Mouse (Mus musculus) stomach, postnatal 0 days (tissue): ENCODE data around the gene Cnot6l. TPM values are rescaled to one million over a fixed set of nuclear protein-coding genes. Genes with fewer than 3 reads are reported as not detected.

ENCODE experiments used
- ATAC-seq: fragments of 200-750 bp; cut with Nextera tagmentation; 2 replicates; pipeline ENCODE4 v1.8.0; 2017; ENCODE audit not compliant: low FRiP score, low TSS enrichment
- DNase-seq: peaks from one replicate; pipeline ENCODE4 v3.0.0-alpha.2; 2016; ENCODE audit warnings: low spot score
- H3K27ac ChIP-seq: fragments of 300-500 bp; sonication (generic); replicated peaks from 2 replicates; pipeline ENCODE4 v1.5.1; 2014; ENCODE audit warnings: mild to moderate bottlenecking, control low read depth
- H3K27me3 ChIP-seq: fragments of 300-500 bp; sonication (generic); 2 replicates; pipeline ENCODE4 v1.6.1; 2014; ENCODE audit warnings: low read length; ENCODE audit not compliant: control insufficient read depth, insufficient read depth
- H3K36me3 ChIP-seq: fragments of 300-500 bp; sonication (generic); 2 replicates; pipeline ENCODE4 v1.6.1; 2014; ENCODE audit warnings: low read length, mixed read lengths; ENCODE audit not compliant: control insufficient read depth, insufficient read depth
- H3K4me1 ChIP-seq: fragments of 300-500 bp; sonication (generic); replicated peaks from 2 replicates; pipeline ENCODE4 v1.6.1; 2014; ENCODE audit warnings: antibody characterized with exemption; ENCODE audit not compliant: control insufficient read depth, insufficient read depth
- H3K4me2 ChIP-seq: fragments of 300-500 bp; sonication (generic); replicated peaks from 2 replicates; pipeline ENCODE4 v1.6.1; 2014; ENCODE audit warnings: low read depth, mild to moderate bottlenecking, control low read depth, moderate library complexity
- H3K4me3 ChIP-seq: fragments of 300-500 bp; sonication (generic); 2 replicates; pipeline ENCODE4 v1.5.1; 2014; ENCODE audit warnings: low read depth, low read length, control low read depth
- H3K9ac ChIP-seq: fragments of 300-500 bp; sonication (generic); 2 replicates; pipeline ENCODE4 v1.6.1; 2014; ENCODE audit warnings: mild to moderate bottlenecking, low read length, control low read depth, mixed read lengths
- H3K9me3 ChIP-seq: fragments of 300-500 bp; sonication (generic); 2 replicates; pipeline ENCODE4 v1.6.1; 2016; ENCODE audit warnings: low read length; ENCODE audit not compliant: control insufficient read depth
- CTCF ChIP-seq: IDR thresholded peaks from 2 replicates; pipeline ENCODE4 v1.5.1; 2016; ENCODE audit warnings: antibody characterized with exemption, low read depth, mild to moderate bottlenecking, moderate library complexity
- EP300 ChIP-seq: optimal IDR thresholded peaks from 2 replicates; pipeline ENCODE3; 2016; ENCODE audit warnings: antibody characterized with exemption
- WGBS: fragments of 180-500 bp; shearing (Covaris S2); extraction: QIAGEN DNeasy Blood & Tissue Kit; methylation state at CpG from one replicate; pipeline ENCODE4 v1.1.7; 2014; 5-methylcytosine and 5-hydroxymethylcytosine counted together
- polyA plus RNA-seq: library from polyadenylated mRNA; unstranded; fragments of >200 nt; fragmentation: Nextera tagmentation; extraction: Ambion mirVana; gene quantifications from 2 replicates; pipeline ENCODE4 v1.2.1, GENCODE M21; 2015

The Cnot6l gene
- polyA plus RNA-seq, 1 experiment from 2014 or later, result 22.9 TPM

GRCm38 (mm10) chr5:96201462-96202154 lies 37.6 kb upstream of the Cnot6l start:
- WGBS, result 57% methylated on average over 10 of the region's 10 CpGs
- no peaks in the 10 kb centered on the region for H3K4me1 ChIP-seq
- H3K36me3 ChIP-seq, result no peaks in the 10 kb centered on the region
- H3K27ac ChIP-seq, result no peak overlapping the region
- no peak overlapping the region for H3K4me2 ChIP-seq
- H3K9me3 ChIP-seq, result no peaks in the 10 kb centered on the region
- TF ChIP-seq EP300 (no peak), CTCF (no peak)
- no peak for DNase-seq
- H3K27me3 ChIP-seq, result no peaks in the 10 kb centered on the region
- ATAC-seq, result no peak
- H3K4me3 ChIP-seq, result no peak overlapping the region
- no peak overlapping the region for H3K9ac ChIP-seq

GRCm38 (mm10) chr5:96200269-96200668 lies 36.3 kb upstream of the Cnot6l start:
- H3K4me3 ChIP-seq, result no peak overlapping the region
- no peaks in the 10 kb centered on the region for H3K9me3 ChIP-seq
- ATAC-seq, result no peak
- H3K36me3 ChIP-seq, result no peaks in the 10 kb centered on the region
- H3K4me1 ChIP-seq, result no peaks in the 10 kb centered on the region
- H3K9ac ChIP-seq, result no peak overlapping the region
- no peak overlapping the region for H3K4me2 ChIP-seq
- no peak for TF ChIP-seq EP300
- no peak for TF ChIP-seq CTCF
- 47% methylated on average over 3 of the region's 3 CpGs for WGBS
- no peak overlapping the region for H3K27ac ChIP-seq
- H3K27me3 ChIP-seq, result no peaks in the 10 kb centered on the region
- no peak for DNase-seq

GRCm38 (mm10) chr5:96198271-96198670 lies 34.3 kb upstream of the Cnot6l start:
- no peak overlapping the region for H3K27ac ChIP-seq
- H3K4me3 ChIP-seq, result no peak overlapping the region
- no peaks in the 10 kb centered on the region for H3K36me3 ChIP-seq
- H3K27me3 ChIP-seq, result no peaks in the 10 kb centered on the region
- H3K9ac ChIP-seq, result no peak overlapping the region
- 66% methylated on average over 6 of the region's 6 CpGs for WGBS
- no peak for ATAC-seq
- TF ChIP-seq CTCF (no peak), EP300 (no peak)
- no peaks in the 10 kb centered on the region for H3K4me1 ChIP-seq
- H3K4me2 ChIP-seq, result no peak overlapping the region
- no peaks in the 10 kb centered on the region for H3K9me3 ChIP-seq
- no peak for DNase-seq

GRCm38 (mm10) chr5:96196547-96197052 lies 32.6 kb upstream of the Cnot6l start:
- no peak for DNase-seq
- H3K4me1 ChIP-seq, result no peaks in the 10 kb centered on the region
- WGBS, result 56% methylated on average over 2 of the region's 2 CpGs
- no peak overlapping the region for H3K4me2 ChIP-seq
- no peaks in the 10 kb centered on the region for H3K27me3 ChIP-seq
- peak; percentile 5; the same call in 1 of the 2 replicates for TF ChIP-seq CTCF
- no peak for TF ChIP-seq EP300
- no peaks in the 10 kb centered on the region for H3K9me3 ChIP-seq
- H3K4me3 ChIP-seq, result no peak overlapping the region
- H3K27ac ChIP-seq, result no peak overlapping the region
- ATAC-seq, result no peak
- H3K9ac ChIP-seq, result no peak overlapping the region
- H3K36me3 ChIP-seq, result no peaks in the 10 kb centered on the region

- ATAC-seq, result no peak
- H3K27ac ChIP-seq, result no peak overlapping the region
- no peaks in the 10 kb centered on the region for H3K4me1 ChIP-seq
- TF ChIP-seq CTCF (no peak), EP300 (no peak)
- H3K27me3 ChIP-seq, result no peaks in the 10 kb centered on the region
- no peak overlapping the region for H3K4me2 ChIP-seq
- H3K36me3 ChIP-seq, result no peaks in the 10 kb centered on the region
- H3K9ac ChIP-seq, result no peak overlapping the region
- WGBS, result 41% methylated on average over 4 of the region's 4 CpGs
- no peaks in the 10 kb centered on the region for H3K9me3 ChIP-seq
- H3K4me3 ChIP-seq, result no peak overlapping the region
- no peak for DNase-seq
Measured at GRCm38 (mm10) chr5:96191251-96191650, 27.3 kb upstream of the Cnot6l start.

GRCm38 (mm10) chr5:96189761-96190160 lies 25.8 kb upstream of the Cnot6l start:
- Histone ChIP-seq H3K27me3 (no peaks in the 10 kb centered on the region), H3K4me1 (no peaks in the 10 kb centered on the region), H3K36me3 (no peaks in the 10 kb centered on the region), H3K9ac (no peak overlapping the region), H3K4me2 (no peak overlapping the region), H3K27ac (no peak overlapping the region), H3K4me3 (no peak overlapping the region), H3K9me3 (no peaks in the 10 kb centered on the region)
- no peak for ATAC-seq
- no peak for TF ChIP-seq EP300
- no peak for TF ChIP-seq CTCF
- WGBS, result 90% methylated on average over 1 of the region's 1 CpGs
- no peak for DNase-seq
